Mouse (Mus musculus): Measurements from ENCODE around the gene Tlcd2. TPM values are rescaled to one million over a fixed set of nuclear protein-coding genes. Genes with fewer than 3 reads are reported as not detected.
A peak's percentile ranks its signal among the peaks of the same experiment; 100 is the strongest.

The Tlcd2 gene
- 1.2 and 5.0 TPM in 2 replicates for polyA plus RNA-seq (2011; ENCODE audit: insufficient read depth, insufficient read length, low replicate concordance, missing spikeins)

DNA sequence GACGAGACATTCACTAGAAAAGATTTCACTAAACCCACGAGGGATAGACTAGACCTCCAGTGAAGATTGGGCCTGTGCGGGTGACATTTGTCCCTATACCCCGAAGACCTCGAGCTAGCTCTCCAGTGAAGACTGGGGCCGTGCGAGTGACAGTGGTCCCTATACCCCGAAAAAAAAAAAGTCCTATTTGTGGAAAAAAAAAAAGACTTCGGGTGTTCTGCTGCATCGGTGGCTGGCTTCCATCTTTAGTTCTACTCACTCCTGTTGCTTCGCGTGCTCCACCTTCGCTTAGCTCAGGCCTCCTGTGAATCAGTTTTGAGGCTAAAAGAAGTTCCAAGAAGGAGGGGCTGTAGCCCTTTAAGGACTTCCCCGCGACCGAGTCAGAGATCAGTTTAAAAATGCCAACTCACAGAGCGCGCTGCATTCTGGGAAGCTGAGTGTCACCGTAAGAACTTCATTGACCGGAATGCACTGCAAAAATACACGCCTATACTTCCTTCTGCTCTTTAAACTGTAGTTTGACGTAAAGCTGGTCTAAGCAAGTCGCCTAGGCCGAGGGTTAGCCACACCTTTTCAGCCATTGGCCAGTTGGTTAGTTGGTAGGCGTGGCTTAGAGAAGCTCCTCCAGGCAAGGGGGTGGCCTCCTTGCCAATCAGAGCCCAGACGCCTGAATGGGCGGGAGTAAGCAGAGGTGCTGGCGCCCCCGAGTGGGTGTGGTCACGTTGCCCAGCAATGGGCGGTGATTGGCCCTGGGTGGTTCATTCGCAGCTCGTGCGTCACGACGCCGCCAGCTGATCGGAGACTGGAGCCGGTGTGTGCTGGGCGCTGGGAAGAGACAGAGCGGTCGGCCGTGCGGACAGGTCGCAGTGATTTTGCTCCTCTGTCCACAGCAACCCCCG is at the start of gene Tlcd2:
Tlcd2 (plus strand) TSS at position 872 of the 899 bp plus-strand sequence.
- H3K4me1 ChIP-seq (ENCODE audit: control insufficient read depth, insufficient read depth, low read length): peaks cover 7% of the 10 kb centered on the region; the same call in 1 of the 2 replicates
- under 1% methylated on average over 46 of the region's 46 CpGs for WGBS
- peak within 1 kb of the TSS; percentile 75 for H3K4me3 ChIP-seq (replicated peaks; ENCODE audit: control insufficient read depth, low read depth, low read length)
- no peak for TF ChIP-seq CTCF (IDR thresholded peaks at IDR 0.05; ENCODE audit: control insufficient read depth, insufficient read depth, low read length)
- peak; percentile 99 for TF ChIP-seq POLR2A (IDR thresholded peaks at IDR 0.05; ENCODE audit: borderline replicate concordance, control insufficient read depth, low read depth, low read length)
- H3K27ac ChIP-seq (ENCODE audit: control insufficient read depth, insufficient read depth, low read depth, low read length, poor library complexity): peak within 1 kb of the TSS; percentile 92

DNA sequence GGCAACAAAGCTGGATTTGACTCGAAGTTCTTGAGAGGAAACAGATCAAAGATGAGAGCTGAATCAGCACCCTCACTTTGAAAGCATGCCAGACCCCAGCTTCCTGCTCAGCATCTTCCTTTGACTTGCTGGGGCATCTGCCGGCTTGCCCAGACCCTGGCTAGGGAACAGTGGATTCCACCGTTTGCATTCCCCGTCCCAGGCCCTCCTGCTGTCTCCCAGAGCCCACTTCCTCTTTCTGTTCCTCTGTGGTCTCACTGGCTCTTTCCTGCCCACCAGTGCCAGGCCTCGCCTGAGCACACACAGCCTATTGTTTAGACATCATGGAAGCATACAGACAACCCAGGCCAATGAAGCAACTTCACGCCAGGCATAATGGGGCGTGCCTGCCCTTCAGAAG is 46.4 kb upstream of the Tlcd2 start:
- Histone ChIP-seq H3K4me3 (replicated peaks; ENCODE audit: control insufficient read depth, low read depth, low read length) (no peak overlapping the region), H3K4me1 (ENCODE audit: control insufficient read depth, insufficient read depth, low read length) (peaks cover 12% of the 10 kb centered on the region), H3K27ac (ENCODE audit: control insufficient read depth, insufficient read depth, low read depth, low read length, poor library complexity) (no peak overlapping the region; the same call in 1 of the 2 replicates)
- TF ChIP-seq POLR2A (IDR thresholded peaks at IDR 0.05; ENCODE audit: borderline replicate concordance, control insufficient read depth, low read depth, low read length) (no peak), CTCF (IDR thresholded peaks at IDR 0.05; ENCODE audit: control insufficient read depth, insufficient read depth, low read length) (no peak)
- 2% methylated on average over 7 of the region's 7 CpGs for WGBS

DNA sequence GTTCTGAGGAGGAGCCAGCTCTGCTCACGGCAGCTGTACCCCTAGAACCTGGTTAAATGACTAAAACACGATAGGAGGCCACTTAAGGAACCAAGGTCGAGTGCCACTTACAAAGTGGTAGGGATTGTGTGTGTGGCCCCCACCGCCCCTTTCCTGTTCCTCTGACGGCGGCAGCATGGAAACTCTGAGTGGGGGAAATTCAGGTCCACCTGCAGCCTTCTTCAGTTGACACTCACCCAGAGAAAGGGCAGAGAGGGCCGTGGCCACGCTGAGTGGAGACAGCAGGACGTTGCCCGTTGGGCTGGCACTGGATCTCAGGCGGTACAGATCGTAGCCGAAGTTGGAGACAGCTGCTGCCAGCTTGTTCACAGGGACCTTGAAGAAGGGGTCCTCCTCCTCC is 45.5 kb upstream of the Tlcd2 start:
- H3K4me1 ChIP-seq (ENCODE audit: control insufficient read depth, insufficient read depth, low read length): peaks cover 12% of the 10 kb centered on the region
- TF ChIP-seq CTCF (IDR thresholded peaks at IDR 0.05; ENCODE audit: control insufficient read depth, insufficient read depth, low read length): no peak
- TF ChIP-seq POLR2A (IDR thresholded peaks at IDR 0.05; ENCODE audit: borderline replicate concordance, control insufficient read depth, low read depth, low read length): peak; percentile 39; the same call in 1 of the 2 replicates
- H3K4me3 ChIP-seq (replicated peaks; ENCODE audit: control insufficient read depth, low read depth, low read length): no peak overlapping the region
- WGBS: 20% methylated on average over 13 of the region's 13 CpGs
- H3K27ac ChIP-seq (ENCODE audit: control insufficient read depth, insufficient read depth, low read depth, low read length, poor library complexity): 0 out of 2 replicates have a peak overlapping the region, but pooled peaks have one; percentile 24

DNA sequence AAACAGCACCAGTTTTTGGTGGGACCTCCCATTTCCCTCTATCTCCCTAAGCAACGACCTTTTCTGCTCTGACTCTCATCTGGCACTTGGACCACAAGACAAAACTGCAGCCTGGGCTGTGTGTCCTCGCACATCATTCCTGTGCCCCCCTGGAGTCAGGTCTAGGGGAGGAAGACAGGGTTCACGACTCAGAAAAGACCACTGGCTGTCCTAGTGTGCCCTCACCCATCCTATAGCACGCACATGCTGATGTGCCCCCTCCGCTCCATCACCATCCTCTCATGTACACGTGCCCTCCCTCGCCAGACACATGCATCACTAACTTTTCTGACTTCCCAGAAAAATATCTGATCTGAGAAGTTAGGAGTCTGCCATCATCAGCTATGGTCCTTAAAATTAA is 41.5 kb upstream of the Tlcd2 start:
- Histone ChIP-seq H3K4me1 (ENCODE audit: control insufficient read depth, insufficient read depth, low read length) (peaks cover 11% of the 10 kb centered on the region), H3K27ac (ENCODE audit: control insufficient read depth, insufficient read depth, low read depth, low read length, poor library complexity) (no peak overlapping the region), H3K4me3 (replicated peaks; ENCODE audit: control insufficient read depth, low read depth, low read length) (no peak overlapping the region)
- 71% methylated on average over 7 of the region's 7 CpGs for WGBS
- TF ChIP-seq CTCF (IDR thresholded peaks at IDR 0.05; ENCODE audit: control insufficient read depth, insufficient read depth, low read length) (no peak), POLR2A (IDR thresholded peaks at IDR 0.05; ENCODE audit: borderline replicate concordance, control insufficient read depth, low read depth, low read length) (no peak)

DNA sequence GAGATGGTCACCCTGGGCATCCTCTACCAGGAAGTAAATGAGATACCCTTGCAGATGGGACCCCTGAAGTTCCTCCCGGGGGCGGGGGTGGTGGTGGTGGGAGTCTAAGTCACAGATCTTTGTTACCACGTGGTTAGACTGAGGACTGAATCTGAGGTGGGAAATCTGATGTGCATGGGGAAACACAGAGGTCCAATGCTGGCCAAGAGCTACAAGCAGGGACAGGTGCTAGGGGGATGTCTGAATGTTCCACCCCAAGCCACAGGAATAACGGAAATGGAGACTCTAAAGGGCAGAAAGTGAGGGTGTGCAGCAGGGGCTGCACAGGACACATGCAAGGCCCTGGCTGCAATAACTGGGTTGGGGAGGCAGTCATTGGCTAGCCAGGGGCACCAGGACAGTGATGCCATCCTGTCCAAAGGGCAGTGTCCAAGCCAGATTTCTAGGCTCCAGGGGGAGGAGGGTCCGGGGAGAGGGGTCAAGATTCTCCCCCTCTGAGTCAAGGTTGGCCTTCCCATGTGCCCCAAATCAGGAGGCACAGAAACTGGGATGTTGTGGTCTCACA is 40.6 kb upstream of the Tlcd2 start:
- 63% methylated on average over 5 of the region's 5 CpGs for WGBS
- TF ChIP-seq POLR2A (IDR thresholded peaks at IDR 0.05; ENCODE audit: borderline replicate concordance, control insufficient read depth, low read depth, low read length) (no peak), CTCF (IDR thresholded peaks at IDR 0.05; ENCODE audit: control insufficient read depth, insufficient read depth, low read length) (no peak)
- Histone ChIP-seq H3K4me3 (replicated peaks; ENCODE audit: control insufficient read depth, low read depth, low read length) (no peak overlapping the region), H3K4me1 (ENCODE audit: control insufficient read depth, insufficient read depth, low read length) (peaks cover 7% of the 10 kb centered on the region), H3K27ac (ENCODE audit: control insufficient read depth, insufficient read depth, low read depth, low read length, poor library complexity) (no peak overlapping the region)

DNA sequence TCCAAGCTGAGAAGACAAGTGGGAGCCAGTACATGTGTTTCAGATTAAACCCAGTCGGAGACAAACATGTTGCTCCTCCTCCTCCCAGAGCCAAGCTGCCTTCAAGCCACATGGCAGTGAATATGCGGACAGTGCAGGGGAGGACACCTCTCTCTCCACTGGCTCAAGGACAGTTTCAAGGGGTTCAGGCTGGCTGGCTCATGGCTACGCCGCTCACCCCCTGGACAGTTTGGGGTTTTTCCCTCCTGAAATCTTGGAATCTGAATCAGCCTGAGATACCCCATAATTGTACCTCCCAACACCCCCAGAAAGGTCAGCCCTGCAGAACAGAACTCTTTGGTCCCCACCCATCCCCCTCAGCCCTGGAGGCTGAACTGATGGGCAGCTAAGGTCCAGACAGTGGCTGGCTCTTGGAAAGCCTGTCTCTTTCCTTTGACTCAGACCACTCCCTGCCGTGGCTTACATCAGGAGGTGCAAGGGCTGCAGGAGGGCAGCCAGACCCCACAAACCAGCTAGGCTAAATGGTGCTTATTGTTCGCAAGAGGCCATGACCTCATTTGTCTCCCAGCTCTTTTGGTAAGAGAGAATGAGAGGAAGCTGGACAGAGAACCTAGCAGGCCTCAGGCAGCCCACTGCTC is 40.0 kb upstream of the Tlcd2 start:
- 65% methylated on average over 6 of the region's 6 CpGs for WGBS
- no peak overlapping the region for H3K27ac ChIP-seq (ENCODE audit: control insufficient read depth, insufficient read depth, low read depth, low read length, poor library complexity)
- H3K4me1 ChIP-seq (ENCODE audit: control insufficient read depth, insufficient read depth, low read length): peaks cover 2% of the 10 kb centered on the region; the same call in 1 of the 2 replicates
- no peak for TF ChIP-seq POLR2A (IDR thresholded peaks at IDR 0.05; ENCODE audit: borderline replicate concordance, control insufficient read depth, low read depth, low read length)
- TF ChIP-seq CTCF (IDR thresholded peaks at IDR 0.05; ENCODE audit: control insufficient read depth, insufficient read depth, low read length): no peak
- no peak overlapping the region for H3K4me3 ChIP-seq (replicated peaks; ENCODE audit: control insufficient read depth, low read depth, low read length)

DNA sequence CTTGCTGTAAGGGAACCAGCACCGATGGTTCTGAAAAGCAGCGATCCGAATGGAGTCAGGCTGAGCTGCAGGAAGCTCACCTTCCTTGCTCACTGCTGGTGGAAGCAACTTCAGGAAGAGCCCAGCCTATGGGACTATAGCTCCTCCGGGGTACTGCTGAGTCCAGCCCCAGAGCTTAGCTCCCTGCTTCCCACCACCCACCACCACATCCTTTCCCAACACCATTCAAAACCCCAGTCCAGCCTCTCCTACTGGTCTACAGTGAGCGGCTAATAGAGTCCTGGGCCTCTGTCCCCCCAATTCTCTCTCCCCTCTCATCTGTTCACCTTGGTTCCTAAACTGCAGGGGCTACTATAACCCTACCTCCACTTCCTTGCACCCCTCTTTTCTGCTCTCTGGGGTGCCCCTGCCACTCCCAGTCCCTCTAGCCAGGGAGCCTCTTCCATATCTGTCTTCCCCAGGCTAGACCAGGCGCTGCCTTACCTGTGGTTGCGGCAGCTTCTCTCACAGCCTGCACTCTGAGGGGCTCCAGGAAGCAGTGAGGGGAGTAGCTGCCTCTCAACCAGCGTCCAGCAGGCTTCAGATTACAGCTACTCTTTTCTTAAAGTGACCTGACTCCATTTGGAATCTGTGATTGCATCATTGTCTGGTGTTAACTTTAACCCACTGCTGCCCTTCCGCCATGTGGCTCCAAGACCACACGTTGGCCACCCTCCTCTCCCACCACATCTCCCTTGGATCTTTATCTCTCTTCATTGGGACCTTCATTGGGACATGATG is 39.3 kb upstream of the Tlcd2 start, which contains the start of gene Serpinf1:
Serpinf1 (minus strand) TSS at position 689 of the 780 bp plus-strand sequence.
- TF ChIP-seq POLR2A (IDR thresholded peaks at IDR 0.05; ENCODE audit: borderline replicate concordance, control insufficient read depth, low read depth, low read length): no peak
- no peak for TF ChIP-seq CTCF (IDR thresholded peaks at IDR 0.05; ENCODE audit: control insufficient read depth, insufficient read depth, low read length)
- Histone ChIP-seq H3K4me1 (ENCODE audit: control insufficient read depth, insufficient read depth, low read length) (no peaks in the 10 kb centered on the region; the same call in 1 of the 2 replicates), H3K27ac (ENCODE audit: control insufficient read depth, insufficient read depth, low read depth, low read length, poor library complexity) (no peak within 1 kb of the TSS), H3K4me3 (replicated peaks; ENCODE audit: control insufficient read depth, low read depth, low read length) (no peak within 1 kb of the TSS)
- 43% methylated on average over 10 of the region's 10 CpGs for whole genome bisulfite sequencing
